Mouse (Mus musculus) lung, adult 18-20 months (tissue): Measurements from ENCODE around the gene Map3k21.

Source experiments
- DNase-seq, 2 experiments: peaks; one replicate each; pipeline ENCODE4 v3.0.0; 2022; ENCODE audit warnings: mixed read lengths in 2 of 2

Gene Map3k21

GRCm38 (mm10) chr8:125917013-125917412 is 6.8 kb downstream of the Map3k21 start:
- DNase-seq, result peak; percentile 53 to 74

GRCm38 (mm10) chr8:125918719-125919118 is 8.5 kb downstream of the Map3k21 start:
- no peak for DNase-seq

DNA sequence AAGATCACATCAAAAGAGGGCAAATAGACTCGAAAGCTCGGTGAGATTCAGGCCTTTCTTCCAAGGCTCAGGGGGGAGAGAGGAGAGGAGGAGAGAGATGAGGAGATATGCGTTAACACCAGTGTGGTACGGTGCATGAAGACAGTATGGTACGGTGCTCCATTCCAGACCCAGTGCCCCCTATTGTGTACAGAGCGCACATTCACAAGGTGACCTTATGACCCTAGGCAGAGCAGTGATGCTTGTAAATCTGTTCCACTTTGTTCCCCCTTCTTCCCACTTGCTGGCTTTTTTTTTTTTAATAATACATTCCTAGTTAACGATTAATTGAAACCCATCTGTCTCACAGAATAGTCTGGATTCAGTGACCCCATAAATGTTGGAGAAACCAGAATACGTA is 9.3 kb downstream of the Map3k21 start:
- DNase-seq, result no peak

DNA sequence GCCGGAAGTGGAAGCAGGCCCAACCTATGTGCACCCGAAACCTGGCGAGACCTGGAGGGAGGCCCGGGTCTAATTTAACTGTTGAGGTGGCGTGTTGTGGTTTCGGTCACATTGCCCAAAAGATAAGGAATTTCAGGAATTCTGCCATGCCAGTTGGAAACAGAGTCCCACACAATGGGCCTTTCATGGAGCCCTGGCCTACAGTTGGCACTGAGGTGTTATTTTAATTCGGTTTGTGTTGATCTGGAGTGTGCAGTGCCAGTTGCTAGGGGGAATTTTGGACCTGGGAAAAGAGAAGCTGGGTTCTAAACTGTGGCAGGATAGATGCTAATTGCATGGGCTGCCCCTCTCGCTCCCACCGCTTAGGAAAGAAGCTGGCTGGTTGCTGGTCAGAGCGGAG is 10.0 kb downstream of the Map3k21 start:
- no peak for DNase-seq

DNA sequence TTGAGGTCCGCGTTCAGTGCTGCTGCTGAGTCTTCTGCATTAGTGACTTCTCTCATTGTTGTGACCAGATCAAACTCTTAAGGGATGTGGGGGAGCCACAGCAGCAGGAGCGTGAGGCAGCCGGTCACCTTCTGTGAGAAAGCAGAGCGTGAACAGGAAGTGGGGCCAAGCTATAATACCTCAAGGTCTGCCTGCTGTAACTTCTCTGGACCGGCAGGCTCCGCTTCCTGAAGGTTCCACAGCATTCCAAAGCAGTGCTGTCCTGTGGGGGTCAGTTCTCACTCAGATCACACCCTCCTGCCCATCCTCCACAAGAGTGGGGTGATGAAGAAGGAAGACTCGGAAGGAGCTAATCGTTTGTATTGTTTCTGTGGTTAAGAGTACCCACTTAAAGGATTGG is 10.5 kb downstream of the Map3k21 start:
- no peak for DNase-seq

- DNase-seq, result no peak
Observed at GRCm38 (mm10) chr8:125922333-125922732, 12.1 kb downstream of the Map3k21 start.

DNA sequence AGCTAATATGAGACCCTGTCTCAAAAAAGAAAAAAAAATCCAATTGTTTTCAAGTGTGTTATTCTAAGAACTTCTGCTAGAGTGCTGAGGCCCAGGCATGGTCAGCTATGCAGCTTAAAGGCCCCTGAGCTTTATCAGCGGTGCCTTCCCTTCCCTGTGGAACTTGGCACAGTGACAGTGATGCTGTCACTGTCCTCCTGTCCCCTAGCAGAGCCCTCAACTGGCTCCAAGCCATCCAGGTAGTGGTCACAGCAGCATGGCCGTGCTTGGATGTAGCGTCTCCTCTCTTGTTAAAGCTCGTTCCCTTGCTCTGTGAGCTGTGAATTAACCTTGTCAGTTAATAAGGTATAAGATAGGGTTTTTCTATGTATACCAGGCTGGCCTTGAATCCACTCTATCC is 16.4 kb downstream of the Map3k21 start:
- DNase-seq, result no peak

DNA sequence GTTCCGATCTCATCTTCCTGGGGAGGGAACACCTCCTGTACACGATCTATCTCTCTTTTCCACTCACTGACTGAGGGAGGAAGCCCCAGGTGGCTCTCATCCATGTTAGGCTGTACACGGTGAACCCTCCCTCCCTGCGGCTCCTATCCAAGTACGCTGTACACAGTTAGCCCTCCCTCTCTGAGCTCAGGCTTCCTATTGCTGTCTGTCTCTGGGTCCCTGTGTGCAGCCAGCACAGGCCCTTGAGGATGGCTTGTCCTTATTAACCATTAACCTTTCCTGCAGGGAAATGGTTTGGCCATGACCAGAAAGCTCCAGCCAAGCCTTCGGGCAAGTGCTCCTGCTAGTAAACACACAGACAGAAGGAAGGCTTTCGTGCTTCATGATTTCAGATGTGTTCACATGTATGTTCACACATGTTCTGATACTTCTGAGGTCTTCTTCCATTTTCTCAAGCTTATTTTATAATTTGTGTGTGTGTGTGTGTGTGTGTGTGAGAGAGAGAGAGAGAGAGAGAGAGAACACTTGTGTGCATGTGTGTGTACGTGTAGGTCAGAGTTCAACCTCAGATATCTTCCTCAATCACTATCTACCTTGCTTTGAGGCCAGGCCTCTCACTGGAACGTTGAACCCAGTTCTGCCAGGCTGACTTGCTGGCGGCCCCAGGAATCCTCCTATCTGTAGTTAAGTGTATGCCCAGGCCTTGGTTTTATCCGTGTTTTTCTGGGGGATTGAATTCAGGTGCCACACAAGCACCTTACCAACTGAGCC is 20.2 kb downstream of the Map3k21 start:
- no peak for DNase-seq

DNA sequence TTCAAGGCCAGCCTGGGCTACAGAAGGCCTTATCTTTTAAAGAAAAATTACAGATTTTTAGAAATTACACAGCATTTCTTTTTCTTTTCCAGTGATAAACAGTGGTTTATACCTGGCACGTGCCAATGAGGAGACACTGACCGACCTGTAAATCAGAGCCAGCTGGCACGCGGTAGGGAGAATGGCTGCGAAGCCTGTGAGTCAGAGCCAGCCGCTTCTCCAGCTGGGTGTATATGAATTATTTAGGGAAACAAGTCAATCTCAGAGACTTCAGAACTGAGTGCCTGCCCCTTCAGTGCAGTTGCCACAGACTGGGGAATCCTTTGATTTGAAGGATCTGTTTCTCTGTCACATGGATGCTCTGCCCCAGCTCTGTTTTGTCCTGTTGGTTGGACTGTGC is 21.6 kb downstream of the Map3k21 start:
- no peak for DNase-seq

- DNase-seq, result peak; percentile 40 to 54
Observed at GRCm38 (mm10) chr8:125935649-125936048, 25.4 kb downstream of the Map3k21 start.

DNA sequence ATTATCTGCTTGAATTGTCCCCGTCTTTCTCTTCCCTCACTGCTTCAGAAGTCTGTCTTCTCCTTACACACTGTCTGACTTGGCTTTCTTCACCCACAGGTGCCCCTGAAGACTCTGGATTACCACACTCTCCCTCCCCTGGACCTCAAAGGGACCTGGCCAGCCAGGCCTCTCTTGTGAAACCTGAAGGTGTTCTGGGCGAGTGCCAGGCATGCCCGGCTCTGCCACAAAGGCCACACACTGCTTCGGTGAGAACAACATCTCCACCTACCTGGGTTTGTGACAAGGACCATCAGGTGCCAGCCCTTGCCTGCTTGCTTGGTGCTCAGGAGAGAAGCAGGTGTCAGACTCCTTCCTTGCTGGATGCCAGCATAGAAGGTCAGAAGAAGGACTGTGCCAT is 34.3 kb downstream of the Map3k21 start:
- peak; percentile 76 to 86 for DNase-seq

GRCm38 (mm10) chr8:125948696-125949308 is 38.6 kb downstream of the Map3k21 start:
- DNase-seq, result no peak

DNA sequence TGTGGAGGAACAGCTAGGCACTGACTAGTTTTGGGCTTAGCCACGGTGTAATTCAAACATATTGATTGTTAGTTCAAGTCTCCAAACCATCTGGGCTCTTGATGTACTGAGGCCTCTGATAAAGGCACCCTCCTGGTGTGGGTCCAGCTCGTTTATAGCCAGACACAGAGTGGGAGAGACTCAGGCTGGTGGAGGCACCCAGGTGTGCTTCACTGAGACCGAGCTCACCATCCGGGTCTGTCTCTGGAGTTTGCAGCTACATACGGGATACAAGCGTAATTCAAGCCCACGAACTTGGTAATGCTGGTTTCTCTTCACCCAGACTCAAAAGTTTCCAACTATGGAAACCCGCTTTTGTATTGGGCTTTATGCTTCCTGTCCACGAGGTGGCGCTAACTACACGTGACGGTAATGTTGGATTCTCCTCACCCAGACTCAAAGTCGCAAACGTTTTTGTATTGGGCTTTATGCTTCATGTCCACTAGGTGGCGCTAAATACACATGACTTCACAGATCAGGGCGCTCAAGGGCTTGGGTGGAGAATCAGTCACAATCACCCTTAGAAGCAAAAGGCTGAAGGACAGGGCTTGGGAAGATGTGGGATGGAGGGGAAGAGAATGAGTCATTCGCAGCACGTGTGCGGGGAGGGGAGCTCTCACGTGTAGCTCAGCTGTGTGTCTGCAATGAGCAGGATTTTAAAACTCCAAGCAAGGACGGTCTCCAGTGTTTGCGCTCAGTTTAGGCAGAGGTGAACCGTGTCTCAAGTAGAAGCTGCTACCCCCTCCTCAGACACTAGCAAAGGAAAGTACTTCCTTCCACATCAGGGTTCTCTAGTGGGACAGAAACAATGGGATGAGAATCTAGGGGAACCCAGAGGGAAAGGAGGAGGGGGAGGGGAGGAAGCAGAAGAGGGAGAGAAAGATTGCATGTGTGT is 40.0 kb downstream of the Map3k21 start:
- peak; percentile 78 to 87 for DNase-seq

GRCm38 (mm10) chr8:125955671-125956070 is 45.4 kb downstream of the Map3k21 start:
- DNase-seq, result peak in 1 of 2 experiments; percentile 18

- DNase-seq, result no peak
Observed at GRCm38 (mm10) chr8:125956796-125957195, 46.5 kb downstream of the Map3k21 start.

DNA sequence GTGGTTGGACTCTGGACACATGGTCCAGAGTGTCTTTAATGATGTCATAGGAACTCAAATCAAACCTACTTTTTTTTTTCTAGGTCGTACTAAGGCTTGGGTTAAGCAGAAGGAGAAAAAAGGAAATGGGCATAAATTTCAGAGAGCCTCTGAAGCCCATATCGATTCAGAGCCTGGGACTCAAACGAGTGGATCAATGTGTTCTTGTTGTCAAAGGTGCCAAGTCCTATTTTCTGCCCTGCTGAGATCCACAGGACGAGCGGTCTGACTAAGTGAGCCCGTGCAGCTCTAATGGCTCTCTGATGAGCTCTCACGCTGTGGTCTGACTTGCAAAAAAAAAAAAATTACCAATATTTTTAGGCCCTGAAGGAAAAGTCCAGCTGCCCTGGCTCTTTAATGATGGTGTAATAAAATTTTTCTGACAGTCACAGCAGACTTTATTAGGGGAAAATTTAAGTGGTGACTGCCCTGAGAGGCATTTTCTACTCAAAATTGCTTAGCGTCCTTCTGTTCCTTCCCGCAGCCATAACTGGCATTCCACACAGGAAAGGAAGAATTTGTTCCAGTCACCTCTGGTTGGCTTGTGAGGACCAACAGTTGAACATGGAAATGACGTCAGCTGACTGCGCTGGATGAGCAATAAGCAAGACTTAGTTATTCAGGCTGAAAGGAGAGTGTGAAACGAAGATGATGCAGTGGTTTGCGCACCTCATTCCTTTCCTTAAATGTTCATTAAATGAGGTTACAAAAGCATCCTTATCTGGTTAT is 47.2 kb downstream of the Map3k21 start:
- DNase-seq, result no peak

- DNase-seq, result no peak
Observed at GRCm38 (mm10) chr8:125957994-125958368, 47.7 kb downstream of the Map3k21 start.

DNA sequence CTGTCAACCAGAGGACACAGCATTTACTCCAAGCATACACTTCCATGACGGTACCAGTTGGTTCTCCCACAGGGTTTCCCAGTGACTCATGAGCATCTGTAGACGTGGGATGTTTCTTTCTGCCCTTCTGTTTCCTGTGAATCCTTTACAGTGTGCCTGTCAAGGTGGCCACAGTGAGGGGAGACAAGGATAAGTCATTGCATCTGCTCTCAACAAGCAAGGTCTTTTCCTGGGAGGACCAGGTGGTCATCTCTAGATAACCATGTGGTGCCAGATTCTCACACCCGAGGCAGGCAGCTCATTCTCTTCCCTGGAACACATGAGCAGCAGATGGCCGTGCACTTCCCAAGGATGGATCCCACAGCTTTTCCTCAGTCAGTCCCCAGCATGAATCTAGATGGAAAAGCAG is 49.1 kb downstream of the Map3k21 start:
- DNase-seq, result no peak

- DNase-seq, result no peak
Observed at GRCm38 (mm10) chr8:125960037-125960436, 49.8 kb downstream of the Map3k21 start.

DNA sequence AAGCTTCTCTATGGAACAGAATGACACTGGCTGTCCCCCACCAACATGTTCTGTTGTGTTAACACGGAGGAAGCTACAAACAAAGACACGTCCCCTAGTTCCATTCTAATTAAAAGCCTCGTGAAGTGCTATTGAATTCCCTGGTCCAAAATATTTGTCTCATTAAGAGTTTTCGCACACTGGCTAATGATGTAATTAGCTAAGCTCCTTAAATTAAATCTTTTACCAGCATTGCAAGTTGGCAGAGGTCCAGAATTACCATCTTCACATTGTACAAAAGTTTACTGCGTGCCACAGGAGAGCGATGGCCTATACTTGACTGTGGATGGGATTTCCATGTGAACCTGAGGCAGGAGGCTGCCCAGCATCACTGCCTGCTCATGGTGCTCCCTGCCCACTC is 51.5 kb downstream of the Map3k21 start:
- DNase-seq, result no peak

DNA sequence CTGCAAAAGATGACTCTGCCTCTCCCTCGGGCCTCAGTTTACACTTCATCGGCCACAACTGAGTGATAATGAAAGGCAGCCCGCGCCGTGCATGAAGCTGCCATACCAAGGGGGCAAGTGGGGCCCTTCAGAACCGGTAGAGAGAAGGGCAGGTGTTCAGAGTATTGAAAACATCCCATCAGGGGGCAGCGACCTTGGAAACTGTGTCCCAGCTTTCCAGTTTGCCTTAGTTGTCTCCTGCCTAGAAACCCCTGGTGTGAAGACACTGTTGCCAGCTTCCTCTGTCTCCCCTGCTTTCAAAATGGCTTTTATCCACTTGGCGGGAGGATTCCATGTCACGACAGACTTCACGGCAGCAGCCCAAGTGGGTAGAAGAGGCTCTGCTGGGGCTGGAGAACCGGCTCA is 53.6 kb downstream of the Map3k21 start:
- no peak for DNase-seq

GRCm38 (mm10) chr8:125971336-125971735 is 61.1 kb downstream of the Map3k21 start:
- no peak for DNase-seq

GRCm38 (mm10) chr8:125975981-125976380 is 65.7 kb downstream of the Map3k21 start:
- no peak for DNase-seq
